Mouse (Mus musculus): Measurements from ENCODE around the gene Fam149a. TPM values are rescaled to one million over a fixed set of nuclear protein-coding genes. Genes with fewer than 3 reads are reported as not detected.

The Fam149a gene
- polyA plus RNA-seq, 1 experiment: 1.6 TPM

DNA sequence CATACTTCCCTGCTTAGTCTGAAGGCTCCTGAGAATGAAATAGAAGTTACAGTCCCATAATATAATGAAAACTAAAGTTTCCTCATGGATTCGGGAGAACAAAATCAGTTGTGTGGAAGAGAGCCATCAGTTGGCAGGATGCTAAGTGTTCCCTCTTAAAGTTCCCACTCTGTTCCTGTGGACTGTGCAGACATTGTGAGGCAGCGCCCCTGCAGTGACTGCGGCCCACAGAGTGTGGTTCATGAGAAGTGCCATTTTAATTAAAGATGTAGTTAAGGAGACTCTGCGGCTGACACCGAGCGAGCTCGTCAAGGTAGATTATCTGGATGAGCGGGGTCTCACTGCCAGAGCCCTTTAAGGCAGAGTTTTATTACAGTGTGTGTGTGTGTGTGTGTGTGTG is 79.7 kb downstream of the Fam149a start:
- 96% methylated on average over 8 of the region's 8 CpGs for WGBS
- Histone ChIP-seq H3K4me1 (replicated peaks; ENCODE audit: control insufficient read depth, insufficient read depth, low read length) (no peaks in the 10 kb centered on the region), H3K4me3 (ENCODE audit: control insufficient read depth, insufficient read depth, low read length) (no peak overlapping the region), H3K27ac (ENCODE audit: control insufficient read depth, insufficient read depth, low read length) (no peak overlapping the region), H3K36me3 (ENCODE audit: control insufficient read depth, insufficient read depth, low read length) (no peaks in the 10 kb centered on the region), H3K27me3 (ENCODE audit: control insufficient read depth, insufficient read depth, low read length) (no peaks in the 10 kb centered on the region)
- TF ChIP-seq POLR2A (IDR thresholded peaks at IDR 0.05; ENCODE audit: control insufficient read depth, extremely low read depth, insufficient read depth, low read length, poor library complexity): no peak
- no peak for TF ChIP-seq CTCF (IDR thresholded peaks at IDR 0.05; ENCODE audit: borderline replicate concordance, control insufficient read depth, extremely low read depth, insufficient read depth, low read length, poor library complexity)
- DNase-seq: no peak

DNA sequence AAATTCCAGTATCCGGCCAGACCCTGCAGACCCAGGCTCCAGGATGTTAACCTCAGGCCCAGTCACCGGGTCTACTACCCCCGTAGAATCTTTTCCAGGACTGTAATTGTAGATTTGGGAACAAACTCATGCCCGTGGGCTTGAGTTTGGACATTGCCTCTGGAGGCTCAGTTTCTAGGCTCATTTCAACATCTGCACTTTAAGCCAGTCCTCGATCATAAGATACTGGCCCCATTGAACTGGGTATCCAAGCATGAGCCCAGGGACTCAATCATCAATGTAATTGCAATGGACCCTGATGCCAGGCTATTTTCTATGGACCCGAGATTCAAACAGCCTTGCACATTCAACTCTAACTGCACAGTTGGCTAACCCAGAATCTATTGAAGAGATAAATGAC is 86.8 kb downstream of the Fam149a start:
- Histone ChIP-seq H3K4me1 (replicated peaks; ENCODE audit: control insufficient read depth, insufficient read depth, low read length) (no peaks in the 10 kb centered on the region), H3K36me3 (ENCODE audit: control insufficient read depth, insufficient read depth, low read length) (no peaks in the 10 kb centered on the region), H3K4me3 (ENCODE audit: control insufficient read depth, insufficient read depth, low read length) (no peak overlapping the region), H3K27ac (ENCODE audit: control insufficient read depth, insufficient read depth, low read length) (no peak overlapping the region), H3K27me3 (ENCODE audit: control insufficient read depth, insufficient read depth, low read length) (no peaks in the 10 kb centered on the region)
- DNase-seq: no peak
- 94% methylated on average over 6 of the region's 6 CpGs for WGBS
- TF ChIP-seq POLR2A (IDR thresholded peaks at IDR 0.05; ENCODE audit: control insufficient read depth, extremely low read depth, insufficient read depth, low read length, poor library complexity): no peak
- no peak for TF ChIP-seq CTCF (IDR thresholded peaks at IDR 0.05; ENCODE audit: borderline replicate concordance, control insufficient read depth, extremely low read depth, insufficient read depth, low read length, poor library complexity)

DNA sequence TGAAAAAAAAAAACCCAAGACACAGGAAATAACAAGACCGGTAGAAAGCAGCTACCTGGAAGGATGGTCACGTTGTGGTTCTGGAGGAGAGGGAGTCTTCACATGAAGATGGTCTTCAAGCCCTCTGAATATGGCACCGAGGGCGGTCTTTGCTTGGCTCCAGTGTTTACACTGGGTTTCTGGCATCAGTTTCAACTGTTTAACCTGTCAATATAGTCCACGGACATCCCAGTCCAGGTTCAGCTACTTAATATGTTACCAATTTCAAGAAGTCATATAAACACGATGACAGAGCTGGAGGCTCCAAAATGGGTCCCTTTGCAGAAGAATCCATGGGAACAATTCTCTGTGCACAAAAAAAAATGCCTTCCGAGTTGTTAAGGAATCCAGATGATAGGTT is 87.4 kb downstream of the Fam149a start, which contains the start of gene Klkb1:
Klkb1 (minus strand) TSS at position 173 of the 400 bp plus-strand sequence.
- Histone ChIP-seq H3K4me3 (ENCODE audit: control insufficient read depth, insufficient read depth, low read length) (no peak within 1 kb of the TSS), H3K27me3 (ENCODE audit: control insufficient read depth, insufficient read depth, low read length) (no peaks in the 10 kb centered on the region), H3K27ac (ENCODE audit: control insufficient read depth, insufficient read depth, low read length) (no peak within 1 kb of the TSS), H3K4me1 (replicated peaks; ENCODE audit: control insufficient read depth, insufficient read depth, low read length) (no peaks in the 10 kb centered on the region), H3K36me3 (ENCODE audit: control insufficient read depth, insufficient read depth, low read length) (no peaks in the 10 kb centered on the region)
- no peak for DNase-seq
- no peak for TF ChIP-seq CTCF (IDR thresholded peaks at IDR 0.05; ENCODE audit: borderline replicate concordance, control insufficient read depth, extremely low read depth, insufficient read depth, low read length, poor library complexity)
- no peak for TF ChIP-seq POLR2A (IDR thresholded peaks at IDR 0.05; ENCODE audit: control insufficient read depth, extremely low read depth, insufficient read depth, low read length, poor library complexity)
- WGBS: 93% methylated on average over 7 of the region's 7 CpGs

DNA sequence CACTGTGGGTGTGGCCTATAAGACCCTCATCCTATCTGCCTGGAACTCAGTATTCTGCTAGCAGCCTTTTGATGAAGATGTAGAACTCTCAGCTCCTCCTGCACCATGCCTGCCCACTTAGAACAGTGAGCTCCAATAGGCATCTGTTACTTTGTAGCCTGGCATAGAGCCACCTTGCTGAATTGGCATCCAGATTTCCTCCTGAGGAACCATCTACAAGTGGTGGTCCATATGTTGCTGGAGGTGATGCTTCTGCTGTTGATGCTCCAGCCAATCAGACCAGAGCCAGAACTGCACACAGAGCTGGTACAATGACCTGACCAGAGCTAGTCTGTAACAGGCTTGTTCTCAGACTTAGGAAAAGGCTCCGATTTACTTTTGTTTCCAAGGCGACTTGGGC is 90.3 kb downstream of the Fam149a start:
- Histone ChIP-seq H3K27ac (ENCODE audit: control insufficient read depth, insufficient read depth, low read length) (no peak overlapping the region), H3K4me1 (replicated peaks; ENCODE audit: control insufficient read depth, insufficient read depth, low read length) (no peaks in the 10 kb centered on the region), H3K36me3 (ENCODE audit: control insufficient read depth, insufficient read depth, low read length) (no peaks in the 10 kb centered on the region), H3K4me3 (ENCODE audit: control insufficient read depth, insufficient read depth, low read length) (no peak overlapping the region), H3K27me3 (ENCODE audit: control insufficient read depth, insufficient read depth, low read length) (no peaks in the 10 kb centered on the region)
- no peak for TF ChIP-seq CTCF (IDR thresholded peaks at IDR 0.05; ENCODE audit: borderline replicate concordance, control insufficient read depth, extremely low read depth, insufficient read depth, low read length, poor library complexity)
- TF ChIP-seq POLR2A (IDR thresholded peaks at IDR 0.05; ENCODE audit: control insufficient read depth, extremely low read depth, insufficient read depth, low read length, poor library complexity): no peak
- no peak for DNase-seq
- WGBS: 97% methylated on average over 2 of the region's 2 CpGs

Other genes with a start within 250 kb of the Fam149a start
- gene F11, start 120.3 kb downstream of the Fam149a start, polyA plus RNA-seq (2012; rRNA removed): 0.26 TPM in 1 of 2 replicates, not detected in the other
- gene Klkb1, start 87.4 kb downstream of the Fam149a start, polyA plus RNA-seq (2012; rRNA removed): 0.10 TPM in 1 of 2 replicates, not detected in the other
- 0.05 TPM in 1 of 2 replicates, not detected in the other for gene Gm45753, start 73.8 kb downstream of the Fam149a start, polyA plus RNA-seq (2012; rRNA removed)
- gene Cyp4v3, start 49.1 kb downstream of the Fam149a start, polyA plus RNA-seq (2012; rRNA removed): 1.5 and 1.9 TPM in 2 replicates
- 2.0 and 2.4 TPM in 2 replicates for gene Tlr3, start 28.8 kb upstream of the Fam149a start, polyA plus RNA-seq (2012; rRNA removed)
- 2.5 and 9.0 TPM in 2 replicates for gene Sorbs2, start 125.5 kb upstream of the Fam149a start, polyA plus RNA-seq (2012; rRNA removed)